Mouse (Mus musculus): ENCODE measurements around the gene Hid1. TPM values are rescaled to one million over a fixed set of nuclear protein-coding genes. Genes with fewer than 3 reads are reported as not detected.
A peak's percentile ranks its signal among the peaks of the same experiment; 100 is the strongest.

The Hid1 gene
- polyA plus RNA-seq, 1 experiment from 2014 or later: 37.5 TPM

DNA sequence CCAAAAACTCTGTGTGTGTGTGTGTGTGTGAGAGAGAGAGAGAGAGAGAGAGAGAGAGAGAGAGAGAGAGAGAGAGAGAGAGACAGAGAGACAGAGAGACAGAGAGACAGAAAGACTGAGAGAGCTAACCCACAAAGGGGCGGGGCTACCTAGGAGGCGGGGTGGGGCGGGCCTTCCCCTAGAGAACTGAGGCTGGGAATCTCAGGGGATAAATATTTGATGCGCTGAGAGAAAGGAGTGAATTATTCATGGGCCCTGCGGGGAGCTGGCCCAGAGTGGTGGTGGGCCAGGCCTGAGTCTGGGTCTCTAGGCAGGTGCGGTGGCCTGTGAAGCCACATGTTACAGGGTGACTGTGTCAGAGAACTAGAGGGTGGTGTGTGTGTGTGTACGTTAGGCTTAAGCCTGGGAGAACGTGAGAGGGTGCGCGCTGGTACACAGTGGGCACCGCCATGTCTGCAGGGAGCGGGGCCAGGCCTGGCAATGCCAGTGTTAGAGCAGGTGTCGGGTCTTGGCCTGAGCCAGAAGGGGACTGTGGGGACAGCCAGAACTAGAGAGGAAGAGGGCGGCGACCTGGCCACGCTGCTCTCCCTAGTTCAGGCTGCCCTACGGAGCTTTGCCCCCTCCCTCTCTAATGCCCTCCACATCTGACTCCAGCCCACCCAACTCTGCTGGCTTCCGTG, 47.7 kb downstream of the Hid1 start:
- H3K4me1 ChIP-seq (replicated peaks; ENCODE audit: control insufficient read depth, insufficient read depth): no peaks in the 10 kb centered on the region
- no peak overlapping the region for H3K27ac ChIP-seq (replicated peaks)
- TF ChIP-seq CTCF (IDR thresholded peaks at IDR 0.05; ENCODE audit: low read depth): no peak
- no peak for TF ChIP-seq EP300 (optimal IDR thresholded peaks at IDR 0.05)
- DNase-seq (ENCODE audit: low spot score) (peak; percentile 54), ATAC-seq (ENCODE audit: low FRiP score, low TSS enrichment) (no peak)
- no peak overlapping the region for H3K4me3 ChIP-seq (ENCODE audit: low read depth, low read length)
- no peak overlapping the region for H3K9ac ChIP-seq (ENCODE audit: low read length)
- WGBS: 11% methylated on average over 18 of the region's 18 CpGs
- no peaks in the 10 kb centered on the region for H3K36me3 ChIP-seq (ENCODE audit: control insufficient read depth, insufficient read depth, low read length)
- no peak overlapping the region for H3K4me2 ChIP-seq (replicated peaks; ENCODE audit: low read depth)
- peaks cover 34% of the 10 kb centered on the region; the same call in 1 of the 2 replicates for H3K27me3 ChIP-seq (ENCODE audit: control insufficient read depth, insufficient read depth, low read length)
- no peaks in the 10 kb centered on the region for H3K9me3 ChIP-seq (ENCODE audit: control insufficient read depth, low read length)

- no peaks in the 10 kb centered on the region for H3K4me1 ChIP-seq (replicated peaks; ENCODE audit: control insufficient read depth, insufficient read depth)
- H3K9ac ChIP-seq (ENCODE audit: low read length): no peak overlapping the region
- H3K4me2 ChIP-seq (replicated peaks; ENCODE audit: low read depth): no peak overlapping the region
- DNase-seq (ENCODE audit: low spot score): no peak
- H3K9me3 ChIP-seq (ENCODE audit: control insufficient read depth, low read length): no peaks in the 10 kb centered on the region
- WGBS: 4% methylated on average over 59 of the region's 63 CpGs
- no peak overlapping the region for H3K4me3 ChIP-seq (ENCODE audit: low read depth, low read length)
- no peaks in the 10 kb centered on the region for H3K36me3 ChIP-seq (ENCODE audit: control insufficient read depth, insufficient read depth, low read length)
- no peak for TF ChIP-seq CTCF (IDR thresholded peaks at IDR 0.05; ENCODE audit: low read depth)
- no peak for TF ChIP-seq EP300 (optimal IDR thresholded peaks at IDR 0.05)
- peaks cover 34% of the 10 kb centered on the region; the same call in 1 of the 2 replicates for H3K27me3 ChIP-seq (ENCODE audit: control insufficient read depth, insufficient read depth, low read length)
- H3K27ac ChIP-seq (replicated peaks): no peak overlapping the region
- ATAC-seq (ENCODE audit: low FRiP score, low TSS enrichment): no peak
Measured at GRCm38 (mm10) chr11:115318245-115319027, 49.1 kb downstream of the Hid1 start.

- Histone ChIP-seq H3K9ac (ENCODE audit: low read length) (no peak overlapping the region), H3K9me3 (ENCODE audit: control insufficient read depth, low read length) (no peaks in the 10 kb centered on the region), H3K27me3 (ENCODE audit: control insufficient read depth, insufficient read depth, low read length) (peaks cover 32% of the 10 kb centered on the region; the same call in 1 of the 2 replicates), H3K36me3 (ENCODE audit: control insufficient read depth, insufficient read depth, low read length) (no peaks in the 10 kb centered on the region), H3K4me3 (ENCODE audit: low read depth, low read length) (no peak overlapping the region), H3K4me1 (replicated peaks; ENCODE audit: control insufficient read depth, insufficient read depth) (no peaks in the 10 kb centered on the region), H3K4me2 (replicated peaks; ENCODE audit: low read depth) (no peak overlapping the region), H3K27ac (replicated peaks) (no peak overlapping the region)
- WGBS: 54% methylated on average over 7 of the region's 7 CpGs
- ATAC-seq (ENCODE audit: low FRiP score, low TSS enrichment) (no peak), DNase-seq (ENCODE audit: low spot score) (no peak)
- no peak for TF ChIP-seq CTCF (IDR thresholded peaks at IDR 0.05; ENCODE audit: low read depth)
- no peak for TF ChIP-seq EP300 (optimal IDR thresholded peaks at IDR 0.05)
Measured at GRCm38 (mm10) chr11:115317204-115317603, 50.4 kb downstream of the Hid1 start.

- Histone ChIP-seq H3K9ac (ENCODE audit: low read length) (no peak overlapping the region), H3K4me2 (replicated peaks; ENCODE audit: low read depth) (no peak overlapping the region), H3K4me1 (replicated peaks; ENCODE audit: control insufficient read depth, insufficient read depth) (no peaks in the 10 kb centered on the region), H3K36me3 (ENCODE audit: control insufficient read depth, insufficient read depth, low read length) (no peaks in the 10 kb centered on the region), H3K4me3 (ENCODE audit: low read depth, low read length) (no peak overlapping the region), H3K9me3 (ENCODE audit: control insufficient read depth, low read length) (no peaks in the 10 kb centered on the region), H3K27ac (replicated peaks) (no peak overlapping the region), H3K27me3 (ENCODE audit: control insufficient read depth, insufficient read depth, low read length) (peaks cover 15% of the 10 kb centered on the region; the same call in 1 of the 2 replicates)
- 26% methylated on average over 2 of the region's 2 CpGs for WGBS
- no peak for ATAC-seq (ENCODE audit: low FRiP score, low TSS enrichment)
- TF ChIP-seq EP300 (optimal IDR thresholded peaks at IDR 0.05) (no peak), CTCF (IDR thresholded peaks at IDR 0.05; ENCODE audit: low read depth) (peak; percentile 65)
- no peak for DNase-seq (ENCODE audit: low spot score)
Measured at GRCm38 (mm10) chr11:115314249-115314648, 53.3 kb downstream of the Hid1 start.

DNA sequence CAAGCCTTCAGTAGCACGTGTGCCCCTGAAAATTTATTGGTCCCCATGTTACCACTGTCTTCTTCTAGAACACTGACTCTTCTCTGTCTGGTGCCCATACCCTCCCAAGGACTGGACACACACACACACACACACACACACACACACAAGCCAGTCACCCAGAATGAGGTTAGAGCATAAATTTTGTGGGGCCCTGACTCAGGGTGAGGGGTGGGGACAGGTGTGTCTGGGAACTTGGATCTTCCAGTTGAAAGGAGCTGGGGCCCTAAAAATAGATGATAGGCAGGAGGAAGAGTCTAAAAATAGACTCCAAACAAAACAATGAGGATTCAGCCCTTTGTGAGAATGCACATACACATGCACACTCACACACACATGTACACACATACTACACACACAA, 58.8 kb downstream of the Hid1 start:
- Histone ChIP-seq H3K27me3 (ENCODE audit: control insufficient read depth, insufficient read depth, low read length) (no peaks in the 10 kb centered on the region), H3K9me3 (ENCODE audit: control insufficient read depth, low read length) (no peaks in the 10 kb centered on the region), H3K4me2 (replicated peaks; ENCODE audit: low read depth) (no peak overlapping the region), H3K36me3 (ENCODE audit: control insufficient read depth, insufficient read depth, low read length) (no peaks in the 10 kb centered on the region), H3K4me1 (replicated peaks; ENCODE audit: control insufficient read depth, insufficient read depth) (no peaks in the 10 kb centered on the region), H3K9ac (ENCODE audit: low read length) (no peak overlapping the region), H3K4me3 (ENCODE audit: low read depth, low read length) (no peak overlapping the region), H3K27ac (replicated peaks) (no peak overlapping the region)
- no peak for ATAC-seq (ENCODE audit: low FRiP score, low TSS enrichment)
- TF ChIP-seq CTCF (IDR thresholded peaks at IDR 0.05; ENCODE audit: low read depth) (no peak), EP300 (optimal IDR thresholded peaks at IDR 0.05) (no peak)
- WGBS: 50% methylated on average over 1 of the region's 1 CpGs
- DNase-seq (ENCODE audit: low spot score): no peak

- no peak within 1 kb of the TSS for H3K27ac ChIP-seq (replicated peaks)
- ATAC-seq (ENCODE audit: low FRiP score, low TSS enrichment) (no peak), DNase-seq (ENCODE audit: low spot score) (no peak)
- no peaks in the 10 kb centered on the region for H3K27me3 ChIP-seq (ENCODE audit: control insufficient read depth, insufficient read depth, low read length)
- WGBS: 33% methylated on average over 8 of the region's 8 CpGs
- no peak within 1 kb of the TSS for H3K4me2 ChIP-seq (replicated peaks; ENCODE audit: low read depth)
- TF ChIP-seq CTCF (IDR thresholded peaks at IDR 0.05; ENCODE audit: low read depth) (no peak), EP300 (optimal IDR thresholded peaks at IDR 0.05) (no peak)
- H3K9ac ChIP-seq (ENCODE audit: low read length): no peak within 1 kb of the TSS
- H3K36me3 ChIP-seq (ENCODE audit: control insufficient read depth, insufficient read depth, low read length): no peaks in the 10 kb centered on the region
- no peaks in the 10 kb centered on the region for H3K9me3 ChIP-seq (ENCODE audit: control insufficient read depth, low read length)
- H3K4me1 ChIP-seq (replicated peaks; ENCODE audit: control insufficient read depth, insufficient read depth): no peaks in the 10 kb centered on the region
- H3K4me3 ChIP-seq (ENCODE audit: low read depth, low read length): no peak within 1 kb of the TSS
Measured at GRCm38 (mm10) chr11:115306863-115307262, 60.7 kb downstream of the Hid1 start, which contains the start of gene Otop2. Gene Otop2, plus strand, starts transcription at chr11:115307163.

Data from stomach, postnatal 0 days (tissue).